Mouse (Mus musculus) limb, embryonic 14.5 days (tissue): Measurements from ENCODE around the gene Chst10. TPM values are rescaled to one million over a fixed set of nuclear protein-coding genes. Genes with fewer than 3 reads are reported as not detected.

Experiments used
- ATAC-seq: fragments of 200-750 bp; cut with Nextera tagmentation; 2 replicates; pipeline ENCODE4 v1.8.0; 2017; ENCODE audit warnings: low read depth, moderate number of reproducible peaks, moderate TSS enrichment; ENCODE audit not compliant: low FRiP score
- DNase-seq: peaks from one replicate; pipeline ENCODE4 v3.0.0-alpha.2; 2015; ENCODE audit warnings: low spot score
- H3K27ac ChIP-seq: fragments of 300-500 bp; sonication (generic); replicated peaks from 2 replicates; pipeline ENCODE4 v1.5.1; 2014; ENCODE audit warnings: low read depth, mild to moderate bottlenecking, low read length, moderate library complexity, mixed read lengths
- H3K27me3 ChIP-seq: fragments of 300-500 bp; sonication (generic); 2 replicates; pipeline ENCODE4 v1.6.1; 2014; ENCODE audit warnings: low read length, mixed read lengths; ENCODE audit not compliant: control insufficient read depth, insufficient read depth
- H3K36me3 ChIP-seq: fragments of 300-500 bp; sonication (generic); 2 replicates; pipeline ENCODE4 v1.6.1; 2014; ENCODE audit warnings: mild to moderate bottlenecking, low read length, moderate library complexity, mixed read lengths; ENCODE audit not compliant: control insufficient read depth, insufficient read depth
- H3K4me1 ChIP-seq: fragments of 300-500 bp; sonication (generic); 2 replicates; pipeline ENCODE4 v1.6.1; 2014; ENCODE audit warnings: antibody characterized with exemption, low read length, mixed read lengths; ENCODE audit not compliant: control insufficient read depth, insufficient read depth
- H3K4me2 ChIP-seq: fragments of 300-500 bp; sonication (generic); replicated peaks from 2 replicates; pipeline ENCODE4 v1.6.1; 2014; ENCODE audit warnings: low read depth, mild to moderate bottlenecking, low read length, moderate library complexity; ENCODE audit not compliant: severe bottlenecking
- H3K4me3 ChIP-seq: fragments of 300-500 bp; sonication (generic); replicated peaks from 2 replicates; pipeline ENCODE4 v1.5.1; 2014; ENCODE audit warnings: low read length
- H3K9ac ChIP-seq: fragments of 300-500 bp; sonication (generic); 2 replicates; pipeline ENCODE4 v1.6.1; 2014; ENCODE audit warnings: mild to moderate bottlenecking, low read depth, low read length, moderate library complexity; ENCODE audit not compliant: severe bottlenecking
- H3K9me3 ChIP-seq: fragments of 300-500 bp; sonication (generic); 2 replicates; pipeline ENCODE4 v1.6.1; 2016; ENCODE audit warnings: low read length; ENCODE audit not compliant: control insufficient read depth
- POLR2A ChIP-seq: fragments of 200-500 bp; IDR thresholded peaks from 2 replicates; pipeline ENCODE4 v1.8.0; 2012; ENCODE audit warnings: inconsistent platforms, mild to moderate bottlenecking, moderate library complexity, borderline replicate concordance; ENCODE audit not compliant: insufficient read depth, insufficient read length; ENCODE audit errors: extremely low read depth
- WGBS: fragments of 180-500 bp; shearing (Covaris S2); extraction: QIAGEN DNeasy Blood & Tissue Kit; methylation state at CpG from one replicate; pipeline ENCODE4 v1.1.7; 2014; 5-methylcytosine and 5-hydroxymethylcytosine counted together
- polyA plus RNA-seq, 2 experiments: library from polyadenylated mRNA; depleted of rRNA in 1 of 2; stranded (reverse) in 1 of 2; unstranded in 1 of 2; fragments of >200 nt; fragmentation: Nextera tagmentation in 1 of 2; extraction: Ambion mirVana in 1 of 2; gene quantifications; 2 replicates each; pipeline versions ENCODE4 v1.2.1 to v1.2.3; 2012 to 2014

The Chst10 gene
- polyA plus RNA-seq, 2 experiments = 5.4 to 10.7 TPM

- ATAC-seq (no peak), DNase-seq (no peak)
- no peak overlapping the region for H3K27ac ChIP-seq
- no peaks in the 10 kb centered on the region for H3K9me3 ChIP-seq
- no peaks in the 10 kb centered on the region for H3K27me3 ChIP-seq
- no peaks in the 10 kb centered on the region for H3K4me1 ChIP-seq
- H3K9ac ChIP-seq = no peak overlapping the region
- WGBS = 88% methylated on average over 9 of the region's 9 CpGs
- TF ChIP-seq POLR2A = no peak
- no peak overlapping the region for H3K4me3 ChIP-seq
- 0 out of 2 replicates have a peak, but pooled peaks cover 5% of the 10 kb centered on the region for H3K36me3 ChIP-seq
- H3K4me2 ChIP-seq = no peak overlapping the region
These were observed 37.0 kb downstream of the Chst10 start for GRCm38 (mm10) chr1:38860867-38861524.

- H3K4me1 ChIP-seq = no peaks in the 10 kb centered on the region
- 0 out of 2 replicates have a peak, but pooled peaks cover 5% of the 10 kb centered on the region for H3K36me3 ChIP-seq
- no peak for TF ChIP-seq POLR2A
- 69% methylated on average over 5 of the region's 5 CpGs for WGBS
- H3K27me3 ChIP-seq = no peaks in the 10 kb centered on the region
- no peaks in the 10 kb centered on the region for H3K9me3 ChIP-seq
- no peak overlapping the region for H3K9ac ChIP-seq
- no peak overlapping the region for H3K4me2 ChIP-seq
- ATAC-seq (no peak), DNase-seq (no peak)
- no peak overlapping the region for H3K27ac ChIP-seq
- no peak overlapping the region for H3K4me3 ChIP-seq
These were observed 37.8 kb downstream of the Chst10 start for GRCm38 (mm10) chr1:38860207-38860606.

GRCm38 (mm10) chr1:38856196-38856595 lies 41.8 kb downstream of the Chst10 start:
- Histone ChIP-seq H3K27ac (no peak overlapping the region), H3K4me3 (no peak overlapping the region), H3K27me3 (no peaks in the 10 kb centered on the region), H3K9ac (no peak overlapping the region), H3K9me3 (no peaks in the 10 kb centered on the region), H3K4me1 (no peaks in the 10 kb centered on the region), H3K4me2 (no peak overlapping the region), H3K36me3 (no peaks in the 10 kb centered on the region)
- TF ChIP-seq POLR2A = no peak
- WGBS = 16% methylated on average over 3 of the region's 3 CpGs
- ATAC-seq = no peak
- peak; percentile 78 for DNase-seq

GRCm38 (mm10) chr1:38852250-38852649 lies 45.7 kb downstream of the Chst10 start:
- Histone ChIP-seq H3K4me3 (no peak overlapping the region), H3K4me2 (no peak overlapping the region), H3K36me3 (no peaks in the 10 kb centered on the region), H3K4me1 (no peaks in the 10 kb centered on the region), H3K9ac (no peak overlapping the region), H3K9me3 (no peaks in the 10 kb centered on the region), H3K27ac (no peak overlapping the region), H3K27me3 (no peaks in the 10 kb centered on the region)
- 67% methylated on average over 2 of the region's 2 CpGs for WGBS
- ATAC-seq (no peak), DNase-seq (no peak)
- no peak for TF ChIP-seq POLR2A

GRCm38 (mm10) chr1:38850650-38851049 lies 47.3 kb downstream of the Chst10 start:
- Histone ChIP-seq H3K9ac (no peak overlapping the region), H3K4me2 (no peak overlapping the region), H3K4me3 (no peak overlapping the region), H3K36me3 (no peaks in the 10 kb centered on the region), H3K9me3 (no peaks in the 10 kb centered on the region), H3K27me3 (no peaks in the 10 kb centered on the region), H3K27ac (no peak overlapping the region), H3K4me1 (no peaks in the 10 kb centered on the region)
- no peak for DNase-seq
- ATAC-seq = no peak
- no peak for TF ChIP-seq POLR2A
- 85% methylated on average over 2 of the region's 2 CpGs for WGBS
